Mouse (Mus musculus): ENCODE measurements around the gene Stt3b. TPM values are rescaled to one million over a fixed set of nuclear protein-coding genes. Genes with fewer than 3 reads are reported as not detected.

Gene Stt3b
- polyA plus RNA-seq, 1 experiment = 120 TPM

- no peak overlapping the region for H3K4me3 ChIP-seq (ENCODE audit: low read depth, low read length)
- TF ChIP-seq EP300 (IDR thresholded peaks at IDR 0.05; ENCODE audit: insufficient read depth, low read depth, low read length) (no peak), POLR2A (IDR thresholded peaks at IDR 0.05; ENCODE audit: insufficient read depth, low read length) (no peak), CTCF (IDR thresholded peaks at IDR 0.05; ENCODE audit: low read depth, low read length) (no peak)
- H3K4me1 ChIP-seq (ENCODE audit: control insufficient read depth, insufficient read depth, low read length) = peaks cover 3% of the 10 kb centered on the region
- no peaks in the 10 kb centered on the region for H3K27me3 ChIP-seq (ENCODE audit: control insufficient read depth, insufficient read depth, low read length, poor library complexity, severe bottlenecking)
- H3K9me3 ChIP-seq (replicated peaks; ENCODE audit: control insufficient read depth, insufficient read depth, low read length, poor library complexity, severe bottlenecking) = no peaks in the 10 kb centered on the region
- peaks cover 8% of the 10 kb centered on the region; the same call in 1 of the 2 replicates for H3K36me3 ChIP-seq (ENCODE audit: control insufficient read depth, insufficient read depth, low read length, poor library complexity, severe bottlenecking)
- no peak overlapping the region for H3K9ac ChIP-seq (ENCODE audit: low read depth, poor library complexity, severe bottlenecking)
- H3K27ac ChIP-seq (ENCODE audit: insufficient read depth, low read length) = no peak overlapping the region
Observed at GRCm38 (mm10) chr9:115306202-115306601, 4.0 kb downstream of the Stt3b start.

- TF ChIP-seq POLR2A (IDR thresholded peaks at IDR 0.05; ENCODE audit: insufficient read depth, low read length) (no peak), EP300 (IDR thresholded peaks at IDR 0.05; ENCODE audit: insufficient read depth, low read depth, low read length) (no peak), CTCF (IDR thresholded peaks at IDR 0.05; ENCODE audit: low read depth, low read length) (no peak)
- peaks cover 3% of the 10 kb centered on the region for H3K4me1 ChIP-seq (ENCODE audit: control insufficient read depth, insufficient read depth, low read length)
- no peak overlapping the region for H3K27ac ChIP-seq (ENCODE audit: insufficient read depth, low read length)
- H3K27me3 ChIP-seq (ENCODE audit: control insufficient read depth, insufficient read depth, low read length, poor library complexity, severe bottlenecking) = no peaks in the 10 kb centered on the region
- no peaks in the 10 kb centered on the region for H3K9me3 ChIP-seq (replicated peaks; ENCODE audit: control insufficient read depth, insufficient read depth, low read length, poor library complexity, severe bottlenecking)
- peaks cover 8% of the 10 kb centered on the region; the same call in 1 of the 2 replicates for H3K36me3 ChIP-seq (ENCODE audit: control insufficient read depth, insufficient read depth, low read length, poor library complexity, severe bottlenecking)
- H3K9ac ChIP-seq (ENCODE audit: low read depth, poor library complexity, severe bottlenecking) = no peak overlapping the region
- H3K4me3 ChIP-seq (ENCODE audit: low read depth, low read length) = no peak overlapping the region
Observed at GRCm38 (mm10) chr9:115304149-115304548, 6.1 kb downstream of the Stt3b start.

- Histone ChIP-seq H3K9me3 (replicated peaks; ENCODE audit: control insufficient read depth, insufficient read depth, low read length, poor library complexity, severe bottlenecking) (no peaks in the 10 kb centered on the region), H3K4me1 (ENCODE audit: control insufficient read depth, insufficient read depth, low read length) (peaks cover 3% of the 10 kb centered on the region), H3K4me3 (ENCODE audit: low read depth, low read length) (no peak overlapping the region), H3K36me3 (ENCODE audit: control insufficient read depth, insufficient read depth, low read length, poor library complexity, severe bottlenecking) (peaks cover 6% of the 10 kb centered on the region; the same call in 1 of the 2 replicates), H3K27me3 (ENCODE audit: control insufficient read depth, insufficient read depth, low read length, poor library complexity, severe bottlenecking) (no peaks in the 10 kb centered on the region), H3K9ac (ENCODE audit: low read depth, poor library complexity, severe bottlenecking) (no peak overlapping the region), H3K27ac (ENCODE audit: insufficient read depth, low read length) (no peak overlapping the region)
- TF ChIP-seq EP300 (IDR thresholded peaks at IDR 0.05; ENCODE audit: insufficient read depth, low read depth, low read length) = no peak
- TF ChIP-seq POLR2A (IDR thresholded peaks at IDR 0.05; ENCODE audit: insufficient read depth, low read length) = no peak
- TF ChIP-seq CTCF (IDR thresholded peaks at IDR 0.05; ENCODE audit: low read depth, low read length) = no peak
Observed at GRCm38 (mm10) chr9:115301593-115301992, 8.6 kb downstream of the Stt3b start.

GRCm38 (mm10) chr9:115301002-115301579 is 9.1 kb downstream of the Stt3b start:
- Histone ChIP-seq H3K27me3 (ENCODE audit: control insufficient read depth, insufficient read depth, low read length, poor library complexity, severe bottlenecking) (no peaks in the 10 kb centered on the region), H3K36me3 (ENCODE audit: control insufficient read depth, insufficient read depth, low read length, poor library complexity, severe bottlenecking) (peaks cover 4% of the 10 kb centered on the region; the same call in 1 of the 2 replicates), H3K9ac (ENCODE audit: low read depth, poor library complexity, severe bottlenecking) (no peak overlapping the region), H3K4me1 (ENCODE audit: control insufficient read depth, insufficient read depth, low read length) (peaks cover 3% of the 10 kb centered on the region), H3K9me3 (replicated peaks; ENCODE audit: control insufficient read depth, insufficient read depth, low read length, poor library complexity, severe bottlenecking) (no peaks in the 10 kb centered on the region), H3K4me3 (ENCODE audit: low read depth, low read length) (no peak overlapping the region), H3K27ac (ENCODE audit: insufficient read depth, low read length) (no peak overlapping the region)
- no peak for TF ChIP-seq EP300 (IDR thresholded peaks at IDR 0.05; ENCODE audit: insufficient read depth, low read depth, low read length)
- no peak for TF ChIP-seq CTCF (IDR thresholded peaks at IDR 0.05; ENCODE audit: low read depth, low read length)
- TF ChIP-seq POLR2A (IDR thresholded peaks at IDR 0.05; ENCODE audit: insufficient read depth, low read length) = no peak

GRCm38 (mm10) chr9:115296738-115297137 is 13.5 kb downstream of the Stt3b start:
- Histone ChIP-seq H3K4me1 (ENCODE audit: control insufficient read depth, insufficient read depth, low read length) (no peaks in the 10 kb centered on the region), H3K27ac (ENCODE audit: insufficient read depth, low read length) (no peak overlapping the region), H3K36me3 (ENCODE audit: control insufficient read depth, insufficient read depth, low read length, poor library complexity, severe bottlenecking) (no peaks in the 10 kb centered on the region), H3K27me3 (ENCODE audit: control insufficient read depth, insufficient read depth, low read length, poor library complexity, severe bottlenecking) (no peaks in the 10 kb centered on the region), H3K9ac (ENCODE audit: low read depth, poor library complexity, severe bottlenecking) (no peak overlapping the region), H3K4me3 (ENCODE audit: low read depth, low read length) (no peak overlapping the region), H3K9me3 (replicated peaks; ENCODE audit: control insufficient read depth, insufficient read depth, low read length, poor library complexity, severe bottlenecking) (no peaks in the 10 kb centered on the region)
- TF ChIP-seq POLR2A (IDR thresholded peaks at IDR 0.05; ENCODE audit: insufficient read depth, low read length) (no peak), CTCF (IDR thresholded peaks at IDR 0.05; ENCODE audit: low read depth, low read length) (no peak), EP300 (IDR thresholded peaks at IDR 0.05; ENCODE audit: insufficient read depth, low read depth, low read length) (no peak)

- TF ChIP-seq POLR2A (IDR thresholded peaks at IDR 0.05; ENCODE audit: insufficient read depth, low read length) = no peak
- TF ChIP-seq EP300 (IDR thresholded peaks at IDR 0.05; ENCODE audit: insufficient read depth, low read depth, low read length) = no peak
- TF ChIP-seq CTCF (IDR thresholded peaks at IDR 0.05; ENCODE audit: low read depth, low read length) = no peak
- H3K9me3 ChIP-seq (replicated peaks; ENCODE audit: control insufficient read depth, insufficient read depth, low read length, poor library complexity, severe bottlenecking) = no peaks in the 10 kb centered on the region
- H3K27me3 ChIP-seq (ENCODE audit: control insufficient read depth, insufficient read depth, low read length, poor library complexity, severe bottlenecking) = no peaks in the 10 kb centered on the region
- no peak overlapping the region for H3K27ac ChIP-seq (ENCODE audit: insufficient read depth, low read length)
- H3K4me3 ChIP-seq (ENCODE audit: low read depth, low read length) = no peak overlapping the region
- no peaks in the 10 kb centered on the region for H3K36me3 ChIP-seq (ENCODE audit: control insufficient read depth, insufficient read depth, low read length, poor library complexity, severe bottlenecking)
- H3K4me1 ChIP-seq (ENCODE audit: control insufficient read depth, insufficient read depth, low read length) = no peaks in the 10 kb centered on the region
- H3K9ac ChIP-seq (ENCODE audit: low read depth, poor library complexity, severe bottlenecking) = no peak overlapping the region
Observed at GRCm38 (mm10) chr9:115293920-115294594, 16.2 kb downstream of the Stt3b start.

Data from ES-Bruce4 (cell line).